ENCODE assay signal across 8 mouse cellular contexts in the genomic region with DNA sequence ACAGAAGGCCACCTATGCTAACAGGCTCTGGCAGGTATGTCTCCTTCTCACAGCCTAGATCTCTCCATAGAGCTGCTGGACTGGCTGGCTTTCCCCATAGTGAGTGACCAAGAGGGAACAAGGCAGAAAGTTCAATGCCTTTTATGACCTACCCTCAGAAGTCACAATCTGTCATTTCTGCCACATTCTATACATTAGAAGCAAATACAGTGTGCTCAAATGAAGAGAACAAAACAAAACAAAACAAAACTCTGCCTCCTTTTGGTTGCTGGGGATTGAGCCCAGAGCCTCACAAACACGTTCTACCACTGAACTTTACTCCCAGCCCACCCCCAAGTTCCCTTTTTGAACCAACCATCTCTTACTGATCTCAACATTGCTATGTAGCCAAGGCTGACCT. TPM values are rescaled to one million over a fixed set of nuclear protein-coding genes. Genes with fewer than 3 reads are reported as not detected.
DNase-seq lines count a peak whose midpoint lies in the region; ATAC-seq lines count a peak whose summit lies in the region.

Gene Srpk2, minus strand, starts transcription at position 101 of the 400 bp plus-strand sequence.

- ATAC-seq in hindbrain, embryonic 14.5 days (ENCODE audit: low FRiP score): no peak

- no peak within 1 kb of the TSS for H3K4me3 ChIP-seq in hindbrain, embryonic 14.5 days (replicated peaks; ENCODE audit: low read length)
- H3K4me3 ChIP-seq in midbrain, embryonic 10.5 days: no peak within 1 kb of the TSS

- no peaks in the 10 kb centered on the region for H3K27me3 ChIP-seq in hindbrain, embryonic 14.5 days (ENCODE audit: control insufficient read depth, insufficient read depth, low read length)
- no peaks in the 10 kb centered on the region for H3K27me3 ChIP-seq in midbrain, embryonic 10.5 days (ENCODE audit: low read depth, poor library complexity, severe bottlenecking)

- no peak within 1 kb of the TSS for H3K4me2 ChIP-seq in hindbrain, embryonic 14.5 days (replicated peaks)

- H3K9ac ChIP-seq in hindbrain, embryonic 14.5 days: no peak within 1 kb of the TSS

- WGBS in hindbrain, embryonic 14.5 days: 75% methylated on average over 1 of the region's 1 CpGs
- 71% methylated on average over 1 of the region's 1 CpGs for WGBS in midbrain, embryonic 10.5 days

- no peak within 1 kb of the TSS for H3K27ac ChIP-seq in hindbrain, embryonic 14.5 days
- H3K27ac ChIP-seq in midbrain, embryonic 10.5 days (replicated peaks): no peak within 1 kb of the TSS

- H3K36me3 ChIP-seq in hindbrain, embryonic 14.5 days (replicated peaks; ENCODE audit: control insufficient read depth, insufficient read depth): no peaks in the 10 kb centered on the region
- no peaks in the 10 kb centered on the region for H3K36me3 ChIP-seq in midbrain, embryonic 10.5 days

- H3K4me1 ChIP-seq in hindbrain, embryonic 14.5 days (replicated peaks; ENCODE audit: control insufficient read depth, insufficient read depth, low read length): no peaks in the 10 kb centered on the region
- no peaks in the 10 kb centered on the region for H3K4me1 ChIP-seq in midbrain, embryonic 10.5 days

- H3K9me3 ChIP-seq in hindbrain, embryonic 14.5 days (ENCODE audit: control insufficient read depth, low read length): no peaks in the 10 kb centered on the region
- H3K9me3 ChIP-seq in midbrain, embryonic 10.5 days (replicated peaks): no peaks in the 10 kb centered on the region

- DNase-seq in heart, adult 11 months: peak; percentile 15
- no peak for DNase-seq in heart, adult 9 months (ENCODE audit: low spot score in 2 of 2)
- no peak for DNase-seq in adrenal gland, postnatal 14 days
- no peak for DNase-seq in gastrocnemius, adult 8-10 months (ENCODE audit: low spot score in 2 of 2)
- DNase-seq in hindbrain, embryonic 14.5 days (ENCODE audit: low spot score): no peak
- no peak for DNase-seq in midbrain, embryonic 10.5 days (ENCODE audit: low spot score)
- DNase-seq in right cerebral cortex, postnatal 10 days (ENCODE audit: low spot score in 2 of 2): no peak
- no peak for DNase-seq in thymus, postnatal 10 days (ENCODE audit: low spot score in 2 of 2)

RNA-seq across cellular contexts. Expression of gene Srpk2, which starts in this region (rescaled TPM):
- total RNA-seq in adrenal gland, postnatal 14 days (2021): 43.1 and 46.4 TPM in 2 replicates
- 10 to 100 TPM; 26.2 to 32.1 (median 28.7) TPM for total RNA-seq in gastrocnemius, adult 8-10 months (2022)
- 110 and 119 TPM in 2 replicates for polyA plus RNA-seq in hindbrain, embryonic 14.5 days (2014; fragmentation: Nextera tagmentation; extraction: Ambion mirVana)
- 47.9 and 58.8 TPM in 2 replicates for polyA plus RNA-seq in midbrain, embryonic 10.5 days (2016; fragmentation: Nextera tagmentation; extraction: Ambion mirVana)
